Mouse (Mus musculus) gastrocnemius, postnatal 4 days (tissue): ENCODE data around the gene Fgfr2. TPM values are rescaled to one million over a fixed set of nuclear protein-coding genes. Genes with fewer than 3 reads are reported as not detected.

Experiments
- DNase-seq, 2 experiments: peaks; one replicate each; pipeline ENCODE4 v3.0.0; 2021 to 2022; ENCODE audit warnings: low spot score in 2 of 2, mixed read lengths in 2 of 2
- total RNA-seq, 2 experiments: library from RNA; stranded (reverse); gene quantifications; 2 replicates each; pipeline ENCODE4 v1.2.3; 2021

Gene Fgfr2
- total RNA-seq, 2 experiments from 2014 or later = 6.5 to 8.0 TPM

DNA sequence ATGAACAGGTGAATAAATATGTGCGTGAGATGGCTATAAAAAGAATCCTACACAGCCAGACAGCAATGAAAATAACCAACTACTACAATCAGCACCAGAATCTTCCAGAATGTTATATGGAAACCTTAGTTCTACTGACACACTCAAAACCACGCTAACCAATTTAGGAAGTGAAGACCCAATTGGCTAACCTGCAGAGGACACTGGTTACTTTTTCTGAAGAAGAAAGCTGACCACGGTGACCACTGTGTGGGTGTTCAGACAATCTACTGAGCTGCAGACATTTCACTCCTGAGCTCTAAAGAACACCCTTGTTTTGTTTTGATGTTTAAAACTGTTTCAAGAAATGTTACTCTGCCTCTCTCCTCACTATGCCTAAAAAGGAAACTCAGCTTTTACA, 280.0 kb downstream of the Fgfr2 start:
- no peak for DNase-seq

DNA sequence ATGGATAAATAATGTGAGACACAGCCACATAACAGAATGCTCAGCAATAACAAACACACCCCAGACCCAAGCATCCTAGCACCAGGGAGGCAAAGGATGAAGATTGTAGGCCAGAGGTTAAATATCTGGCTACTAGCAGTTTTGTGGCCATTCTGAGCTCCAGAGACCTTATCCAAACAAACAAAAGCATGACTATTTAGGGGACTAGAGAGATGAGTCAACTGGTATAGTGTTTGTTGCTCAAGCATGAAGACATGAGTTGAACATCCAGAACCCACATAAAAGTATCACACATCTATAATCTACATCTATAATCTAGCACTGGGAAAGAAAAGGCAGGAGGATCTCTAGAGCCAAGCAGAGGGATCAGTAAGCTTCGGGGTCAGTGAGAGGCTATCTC, 280.7 kb downstream of the Fgfr2 start:
- no peak for DNase-seq

DNA sequence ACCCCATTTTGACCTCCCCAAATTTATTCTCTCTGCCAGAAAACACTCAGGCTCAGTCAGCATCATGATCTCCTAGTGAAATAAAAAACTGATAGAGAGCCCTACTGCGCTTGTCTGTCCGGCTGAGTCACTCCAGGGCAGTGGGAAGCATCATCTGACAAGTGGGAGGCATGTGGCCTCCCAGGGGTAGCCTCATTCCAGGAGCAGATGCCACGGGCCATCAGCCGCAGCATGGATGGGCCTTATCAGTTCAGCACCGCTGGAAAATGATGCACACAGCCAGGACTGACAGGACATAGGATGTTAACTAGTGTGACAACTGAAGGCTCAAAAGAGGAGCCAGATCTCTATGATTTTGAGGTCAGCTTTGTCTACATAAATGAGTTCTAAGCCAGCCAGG, 281.9 kb downstream of the Fgfr2 start:
- DNase-seq = no peak

DNA sequence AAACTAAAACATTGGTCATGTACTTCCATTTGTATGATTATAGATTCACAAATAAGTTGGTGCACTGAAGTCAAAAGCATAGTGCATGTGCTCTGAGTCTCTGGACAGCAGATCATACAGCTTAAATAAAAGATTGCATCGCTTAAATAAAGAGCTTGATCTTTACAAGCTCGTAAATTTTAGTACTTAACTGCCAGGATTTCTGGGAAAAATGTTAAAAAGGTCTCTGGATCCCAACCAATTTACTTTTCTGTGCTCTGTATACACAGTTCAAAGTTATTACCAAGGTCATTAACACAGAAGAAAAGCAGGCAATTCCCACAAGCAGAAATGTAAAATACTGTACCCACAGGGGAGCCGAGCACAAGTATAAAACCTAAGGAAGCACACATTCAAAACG, 292.2 kb downstream of the Fgfr2 start:
- DNase-seq = no peak

DNA sequence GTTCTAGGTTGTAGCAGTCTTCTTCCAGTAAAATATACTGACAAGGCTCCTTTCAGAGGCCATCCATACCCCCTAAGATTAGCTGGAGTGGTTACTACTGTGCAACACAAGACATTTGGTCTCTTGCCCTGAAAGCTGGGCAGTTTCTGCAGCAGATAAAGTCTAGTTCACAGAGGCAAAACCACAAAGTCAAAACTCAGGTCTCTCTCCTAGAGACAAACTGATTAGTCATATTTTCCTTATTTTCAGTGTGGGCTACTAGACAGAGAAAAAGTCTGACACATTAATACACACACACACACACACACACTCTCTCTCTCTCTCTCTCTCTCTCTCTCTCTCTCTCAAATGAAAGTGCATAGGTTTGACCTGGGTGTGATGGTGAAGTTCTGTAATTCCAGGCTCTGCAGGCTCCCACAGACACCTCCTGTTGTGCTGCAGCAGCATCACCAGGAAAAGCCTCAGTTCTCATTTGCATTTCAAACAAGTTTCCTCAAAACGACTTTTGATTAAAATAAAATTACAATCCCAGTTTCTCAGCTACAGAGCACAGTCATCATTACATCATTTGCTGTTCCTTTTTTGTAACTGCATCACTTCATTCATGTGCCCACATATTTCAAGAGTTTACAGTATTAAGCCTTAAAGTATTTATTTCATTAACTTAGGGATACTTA, 298.7 kb downstream of the Fgfr2 start:
- no peak for DNase-seq

DNA sequence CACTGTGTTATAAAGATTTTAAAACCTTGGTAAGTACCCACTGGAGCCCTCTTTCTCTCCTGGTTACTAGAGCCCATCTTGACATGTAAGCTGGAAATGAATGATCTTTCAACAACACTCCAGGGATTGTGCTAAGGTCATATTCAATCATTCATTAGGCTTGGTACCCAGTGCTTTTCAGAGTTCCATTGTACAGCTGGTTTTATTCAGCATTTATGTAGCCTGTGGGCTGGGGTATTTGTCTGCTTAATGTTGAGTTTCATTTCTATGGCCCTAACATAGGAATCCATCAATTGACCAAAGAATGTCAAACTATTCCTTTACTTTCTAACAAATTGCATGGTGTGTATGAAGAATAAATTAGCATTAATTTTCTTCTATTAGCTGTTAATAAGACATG, 299.3 kb downstream of the Fgfr2 start:
- DNase-seq = no peak

DNA sequence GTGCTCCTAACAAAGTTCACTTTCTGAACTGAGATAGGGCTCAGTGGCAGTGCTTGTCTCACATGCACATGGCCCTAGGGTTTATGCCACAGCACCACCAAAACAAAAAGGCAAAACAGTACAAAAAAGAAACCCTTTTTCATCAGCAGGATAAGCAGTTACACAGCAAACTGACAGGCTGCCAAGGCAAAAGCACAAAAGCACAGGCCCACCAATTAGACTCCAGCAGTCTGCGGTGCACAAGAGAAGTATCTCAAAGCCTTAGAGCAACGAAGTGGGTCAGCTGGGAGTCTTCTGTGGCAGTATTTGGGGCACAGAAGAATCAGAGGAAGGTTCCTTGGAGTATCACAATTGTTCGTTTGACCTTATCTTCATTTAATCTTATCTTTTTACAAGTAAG, 302.5 kb downstream of the Fgfr2 start:
- DNase-seq = no peak

DNA sequence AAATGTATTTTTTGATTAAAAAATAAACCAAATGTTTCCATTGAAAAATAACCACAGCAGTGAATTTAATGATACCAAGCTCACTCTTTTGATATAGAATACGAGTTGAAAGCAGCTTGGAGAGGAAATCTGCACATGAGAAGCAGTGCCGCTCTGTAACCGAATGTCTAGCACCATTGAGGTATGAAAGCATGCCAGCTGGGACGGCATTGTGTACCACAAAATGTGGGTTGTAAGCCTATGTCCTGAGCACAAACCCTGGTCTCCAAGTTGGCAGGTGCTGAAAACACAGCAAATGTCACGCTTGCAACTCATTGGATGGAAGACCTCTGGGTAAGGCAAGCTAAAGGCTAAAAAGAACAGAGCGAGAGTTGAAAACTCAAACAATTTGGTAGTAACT, 306.1 kb downstream of the Fgfr2 start:
- DNase-seq = no peak

DNA sequence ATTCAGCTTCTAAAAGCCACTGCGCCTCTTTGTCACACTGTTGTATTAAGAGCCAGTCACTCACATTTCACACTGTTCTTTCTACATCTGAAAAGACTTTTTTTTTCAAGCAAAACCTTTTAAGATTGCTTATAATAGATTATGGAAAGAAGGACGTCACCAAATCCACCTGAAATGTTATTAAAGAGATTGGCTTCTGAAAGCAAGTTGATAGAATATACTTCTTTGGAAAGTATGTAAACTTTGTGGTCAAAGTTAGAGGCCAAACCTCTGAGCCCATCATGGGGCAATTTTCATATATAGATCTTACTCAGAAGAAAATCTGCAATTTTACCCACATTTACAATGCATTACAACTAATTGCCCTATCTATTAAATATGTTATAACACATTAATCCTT, 306.6 kb downstream of the Fgfr2 start:
- no peak for DNase-seq

DNA sequence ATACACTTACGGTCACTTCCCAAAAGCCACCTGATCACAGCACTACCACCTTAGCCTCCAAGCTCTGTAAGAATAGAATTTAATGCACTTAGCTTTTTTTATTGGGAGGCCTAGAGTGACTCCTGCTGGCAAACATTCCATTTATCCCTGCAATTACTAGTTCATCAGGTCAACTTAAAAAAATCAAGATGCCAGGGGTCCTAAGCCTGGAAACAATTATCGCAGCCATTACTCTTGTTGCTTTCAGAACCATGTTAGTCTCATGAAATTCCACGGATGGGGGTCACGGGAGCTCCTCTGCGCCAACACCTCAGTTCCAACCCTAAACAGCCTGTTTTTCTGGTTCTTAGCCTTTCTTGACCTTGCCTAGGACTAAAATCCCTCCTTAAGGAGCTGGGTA, 308.1 kb downstream of the Fgfr2 start:
- no peak for DNase-seq

DNA sequence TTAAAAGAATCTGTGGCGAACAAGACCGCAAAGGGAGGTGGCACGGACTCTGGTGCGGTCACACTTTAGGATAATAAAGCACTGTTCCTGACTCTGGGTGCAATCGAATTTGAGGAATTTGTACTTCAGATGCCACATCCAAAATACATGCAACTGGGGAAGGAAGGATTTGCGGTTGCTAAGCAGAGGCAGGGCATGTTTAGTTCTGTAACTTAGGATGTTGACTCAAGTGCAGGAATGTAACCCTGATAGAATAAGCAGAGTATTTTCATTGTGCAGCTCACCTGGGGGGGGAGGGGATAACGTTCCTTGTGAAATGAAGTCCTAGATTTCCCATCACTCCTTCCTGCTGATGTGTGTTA, 309.1 kb downstream of the Fgfr2 start:
- no peak for DNase-seq

DNA sequence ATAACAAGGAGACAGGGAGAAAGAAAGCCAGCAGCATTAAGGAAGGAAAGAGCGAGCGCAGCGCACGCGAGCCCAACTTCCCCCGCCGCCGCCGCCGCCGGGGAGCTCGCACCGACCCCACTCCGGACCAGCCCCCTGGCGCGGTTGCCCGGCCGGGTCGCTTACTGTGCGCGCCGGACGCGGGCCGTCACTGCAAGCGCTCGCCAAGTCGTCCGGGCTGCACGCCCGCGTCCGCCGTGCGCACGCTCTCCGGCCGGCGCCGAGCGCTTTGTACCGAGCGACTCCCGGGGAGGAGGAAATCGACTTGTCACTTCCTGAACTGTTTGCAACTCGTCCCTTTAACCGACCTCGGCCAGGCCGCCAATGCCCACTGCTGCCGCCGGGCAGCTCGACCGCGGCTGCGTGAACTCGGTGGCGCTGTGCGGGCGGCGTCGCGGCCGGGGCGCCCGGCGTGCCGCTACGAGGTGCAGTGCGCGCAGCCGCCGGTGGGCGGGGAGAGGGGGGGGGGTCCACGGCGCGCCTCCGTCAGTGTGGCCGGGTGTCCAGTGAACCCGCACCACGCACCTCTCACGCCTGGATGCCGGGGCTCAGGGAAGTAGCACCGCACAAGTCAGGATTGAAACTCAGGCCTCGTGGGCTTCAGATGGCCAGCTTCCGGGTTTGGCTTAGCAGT, 309.6 kb downstream of the Fgfr2 start, which contains the start of gene Fam53b:
Gene Fam53b (minus strand): TSS at position 471 of the 673 bp plus-strand sequence.
- DNase-seq = peak; percentile 57 to 76

DNA sequence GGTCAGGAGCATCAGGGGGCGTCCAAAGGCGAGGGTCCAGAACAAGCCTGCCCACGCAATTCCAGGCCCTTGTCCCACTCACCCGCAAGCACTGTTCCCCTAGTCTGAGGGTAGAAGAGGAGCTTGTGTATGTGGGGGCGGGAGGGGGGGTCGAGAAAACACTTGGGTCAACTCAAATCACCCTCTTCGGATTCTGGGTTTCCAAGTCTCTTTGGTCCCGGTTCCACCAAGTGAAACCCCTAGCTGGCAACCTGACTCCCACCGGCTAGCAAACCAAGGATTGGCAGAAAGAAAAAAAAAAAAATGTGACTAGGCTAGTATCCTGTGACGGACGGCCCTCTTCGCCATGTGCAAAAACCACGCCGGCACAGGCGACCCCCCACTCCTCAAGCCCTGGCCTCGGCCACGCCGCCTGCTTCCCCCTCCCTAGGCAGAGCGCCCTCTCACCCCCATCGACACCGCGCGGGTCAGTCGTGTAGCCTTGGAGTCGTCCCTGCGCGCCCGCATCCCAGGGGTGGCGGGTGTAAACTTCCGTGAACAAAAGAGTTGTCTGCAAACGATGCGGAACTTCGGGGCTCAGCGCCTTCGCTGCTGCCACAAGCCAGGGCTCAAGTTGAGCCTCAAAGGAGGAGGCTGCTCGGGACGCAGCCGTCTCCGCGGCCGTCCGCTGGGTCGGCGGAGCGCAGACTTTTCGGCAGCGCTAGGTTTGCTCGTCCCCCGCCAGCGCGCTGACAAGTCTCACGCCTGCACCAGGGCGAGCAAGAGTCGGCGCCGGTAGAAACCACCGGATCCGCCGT, 310.3 kb downstream of the Fgfr2 start:
- DNase-seq = peak; percentile 51 to 62

DNA sequence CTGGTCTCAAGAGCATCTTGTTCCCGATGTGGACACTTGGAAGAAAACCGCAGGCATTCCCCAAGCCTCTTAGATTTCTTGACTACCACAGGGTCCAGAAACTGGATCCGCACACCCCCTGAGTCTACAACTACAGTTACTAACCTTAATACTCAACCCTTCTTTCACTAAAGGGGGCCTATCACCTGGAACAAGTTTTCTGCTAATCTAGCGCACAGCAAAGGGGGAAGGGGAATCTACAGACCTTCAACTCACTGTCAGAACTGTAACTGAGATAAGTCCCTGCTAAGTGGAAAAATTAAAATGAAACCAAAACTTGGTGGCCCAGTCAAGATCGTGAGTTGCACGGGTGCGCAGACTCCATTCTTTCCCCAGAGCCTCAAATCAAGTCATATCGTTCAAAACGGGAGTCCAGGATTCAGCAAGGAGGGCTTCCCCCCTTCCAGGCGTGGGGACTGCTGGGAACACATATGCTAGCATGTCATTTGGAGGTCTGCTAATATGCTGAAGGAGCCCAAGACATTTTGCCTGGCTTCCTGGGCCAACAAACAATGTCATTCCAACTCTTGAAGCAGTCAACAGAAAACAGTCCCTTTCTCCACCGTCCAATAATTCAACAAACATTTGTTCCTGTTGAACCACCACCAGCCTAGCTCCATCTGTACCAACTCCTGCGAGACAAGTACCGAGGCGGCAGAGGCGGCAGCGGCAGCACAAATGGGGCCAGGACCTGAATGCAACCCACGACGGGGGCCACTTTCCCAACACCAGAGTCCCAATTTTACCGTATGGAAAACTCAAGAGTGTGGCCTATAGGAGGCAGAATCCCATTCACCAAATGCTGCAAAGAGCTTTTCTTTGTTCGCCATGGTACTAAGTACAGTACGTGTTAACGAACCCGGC, 311.2 kb downstream of the Fgfr2 start:
- DNase-seq = peak in 1 of 2 experiments; percentile 25

DNA sequence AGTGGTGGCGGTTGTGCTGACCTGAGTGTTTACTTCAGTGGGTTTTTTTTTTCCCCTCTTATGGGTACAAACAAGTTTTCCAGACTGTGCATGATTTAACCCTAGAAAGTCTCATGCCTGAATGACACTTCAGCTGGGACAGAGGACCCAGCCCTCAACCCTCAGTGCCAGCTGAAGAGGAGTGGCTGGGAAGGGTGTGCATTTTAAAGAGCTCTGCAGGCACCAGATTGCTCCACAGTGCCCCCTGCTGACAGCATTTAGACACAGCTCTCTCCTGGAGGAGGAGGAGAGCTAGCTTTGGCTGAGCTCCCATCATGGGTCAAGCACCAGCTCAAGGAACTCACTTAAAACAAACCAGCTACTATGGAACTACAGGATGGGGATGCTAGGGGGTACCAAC, 312.3 kb downstream of the Fgfr2 start:
- peak; percentile 80 to 93 for DNase-seq

DNA sequence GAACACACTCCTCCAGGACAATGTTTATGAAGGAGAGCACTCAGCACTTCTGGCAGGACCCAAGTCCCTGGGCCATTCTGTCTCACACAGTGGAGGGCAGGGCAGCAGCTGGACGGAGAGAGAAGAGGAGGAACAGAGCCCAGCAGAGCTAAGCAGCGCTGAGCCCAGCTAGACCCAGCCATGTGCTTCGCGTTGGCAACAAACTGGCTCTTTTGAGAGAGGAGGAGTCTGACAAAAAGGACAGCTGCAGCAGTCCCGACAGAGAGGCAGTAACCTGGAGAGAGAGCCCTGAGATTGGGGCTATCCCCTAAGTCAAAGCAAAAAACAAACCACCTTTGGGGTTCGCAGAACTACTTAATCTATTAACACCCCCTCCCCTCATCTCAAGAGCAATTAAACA, 312.8 kb downstream of the Fgfr2 start:
- DNase-seq = peak in 1 of 2 experiments; percentile 73

DNA sequence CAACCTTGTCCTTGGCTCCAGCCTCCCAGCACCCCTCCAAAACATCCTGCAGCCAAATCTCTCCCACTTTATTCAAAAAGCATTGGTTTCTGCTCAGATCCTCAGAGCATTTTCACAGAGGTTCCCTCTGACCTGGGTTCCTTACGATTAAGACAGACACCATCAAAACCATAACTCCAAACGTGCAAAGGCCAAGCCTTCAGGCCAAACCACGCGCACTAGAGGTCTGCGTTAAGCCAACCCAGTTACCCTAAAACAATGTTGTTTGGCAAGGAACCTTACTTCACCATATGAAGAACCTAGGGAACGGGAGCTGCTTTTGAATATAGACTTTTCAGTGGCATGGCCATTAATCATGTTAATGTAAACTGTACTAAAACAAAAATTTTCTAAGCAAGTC, 313.4 kb downstream of the Fgfr2 start:
- no peak for DNase-seq

DNA sequence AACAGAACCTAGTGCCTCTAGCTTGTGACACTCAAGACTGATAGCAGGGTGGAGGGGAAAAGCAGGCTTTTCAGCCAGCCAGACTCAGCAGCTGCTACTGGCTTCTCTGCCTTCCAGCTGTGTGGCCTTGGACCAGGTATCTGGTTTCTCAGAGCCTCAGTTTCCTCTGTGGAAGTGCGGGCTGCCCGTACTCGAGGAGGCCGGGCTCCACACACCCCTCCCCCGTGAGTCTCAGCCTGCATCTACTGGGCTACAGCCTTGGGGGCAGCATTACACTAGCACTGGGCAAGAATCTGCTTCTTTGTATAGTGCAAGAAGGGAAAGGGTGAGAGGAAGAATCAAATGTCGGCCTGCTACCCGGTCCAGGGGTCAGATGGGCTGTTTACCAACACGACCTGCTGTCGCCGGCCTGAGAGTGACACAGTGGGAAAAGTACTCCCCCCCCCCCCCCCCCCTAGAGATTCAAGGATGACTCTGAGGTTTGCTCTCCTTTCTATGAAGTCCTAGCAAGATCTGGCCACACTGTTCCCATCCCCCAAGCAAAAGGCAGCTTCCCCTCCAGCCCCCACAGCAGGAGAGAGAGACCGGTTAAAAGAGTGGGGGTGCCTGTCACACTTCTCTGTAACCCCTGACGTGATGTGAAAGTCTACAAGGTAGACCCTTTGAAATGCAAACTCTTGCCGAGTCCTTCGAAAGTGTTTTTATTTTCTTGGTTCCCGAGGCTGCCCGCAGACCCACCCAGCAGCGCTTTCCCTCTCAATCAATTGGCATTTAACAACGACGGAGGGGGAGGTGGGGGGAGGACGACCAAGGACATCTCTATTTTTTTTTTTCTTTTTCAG, 314.1 kb downstream of the Fgfr2 start:
- peak in 1 of 2 experiments; percentile 42 for DNase-seq

DNA sequence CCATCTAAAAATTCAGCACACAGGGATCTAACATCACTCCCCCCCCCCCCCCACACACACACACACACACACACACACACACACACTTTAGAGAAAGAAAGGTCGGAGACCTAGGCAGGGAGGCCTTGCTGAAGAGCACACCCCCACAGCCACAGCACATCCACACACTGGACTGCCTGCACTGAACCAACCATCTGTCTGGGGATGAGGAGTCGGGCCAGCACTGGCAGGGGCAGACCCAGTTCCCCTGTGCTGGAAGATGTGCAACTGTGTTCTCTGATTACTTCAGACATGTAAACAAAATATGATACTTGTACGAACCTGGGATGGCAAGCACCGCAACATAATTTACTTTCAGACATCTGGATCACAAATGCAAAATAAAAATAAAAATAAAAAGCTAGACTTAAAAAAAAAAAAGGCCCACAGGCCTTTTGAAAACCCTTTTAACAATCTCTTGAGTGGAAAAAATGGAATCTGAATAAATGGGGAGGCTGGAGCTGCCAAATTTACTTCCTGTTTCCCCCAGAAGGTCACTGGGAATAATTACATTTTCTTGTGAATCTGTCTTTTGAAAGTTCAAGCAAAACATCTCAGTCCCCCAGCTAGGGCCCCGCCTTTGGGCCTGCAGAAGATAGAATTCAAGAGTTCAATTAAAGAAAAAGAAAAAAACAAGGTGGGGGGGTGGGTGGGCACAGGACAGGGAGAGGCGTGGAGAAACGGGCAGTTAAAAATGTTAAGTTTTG, 314.9 kb downstream of the Fgfr2 start:
- DNase-seq = no peak
